Mouse (Mus musculus): ENCODE results near the gene Bub3.

Bub3 gene

DNA sequence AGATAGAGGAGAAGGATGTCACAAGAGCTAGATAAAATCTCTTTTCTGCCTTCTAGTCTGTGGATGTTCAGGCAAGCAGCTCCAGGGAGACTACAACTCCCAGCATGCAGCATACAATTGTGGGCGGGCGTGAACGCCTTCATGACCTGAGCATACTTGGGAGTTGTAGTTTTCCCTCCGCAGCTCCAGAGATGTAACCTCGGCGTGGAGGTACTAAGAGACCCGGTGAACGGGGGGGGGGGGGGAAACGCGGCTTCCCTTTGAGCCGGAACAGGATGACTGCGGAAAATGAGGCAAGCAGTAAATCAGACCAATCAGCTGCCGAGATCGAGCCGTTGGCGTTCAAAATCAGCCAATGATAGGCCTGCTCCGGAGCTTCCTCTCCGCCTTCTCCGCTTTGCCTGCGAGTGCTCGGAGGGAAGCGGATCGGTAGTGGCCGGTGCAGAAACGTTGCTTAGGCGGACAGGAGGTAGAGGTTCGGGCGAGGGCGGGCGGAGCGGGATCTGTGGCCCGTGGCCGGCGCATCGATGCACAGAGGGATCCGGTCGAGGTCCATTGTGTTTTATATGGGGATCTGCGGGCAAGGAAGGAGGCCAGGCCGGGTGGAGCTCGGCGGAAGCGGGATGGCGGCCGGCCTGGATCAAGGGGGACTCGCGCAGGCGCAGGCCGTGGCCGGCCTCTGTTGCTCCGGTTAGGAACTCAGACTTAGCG is at the start of gene Bub3:
Bub3 (plus strand) TSS at position 237 of the 711 bp plus-strand sequence.
- DNase-seq (ENCODE audit: extremely low spot score), result peak; percentile 91

DNA sequence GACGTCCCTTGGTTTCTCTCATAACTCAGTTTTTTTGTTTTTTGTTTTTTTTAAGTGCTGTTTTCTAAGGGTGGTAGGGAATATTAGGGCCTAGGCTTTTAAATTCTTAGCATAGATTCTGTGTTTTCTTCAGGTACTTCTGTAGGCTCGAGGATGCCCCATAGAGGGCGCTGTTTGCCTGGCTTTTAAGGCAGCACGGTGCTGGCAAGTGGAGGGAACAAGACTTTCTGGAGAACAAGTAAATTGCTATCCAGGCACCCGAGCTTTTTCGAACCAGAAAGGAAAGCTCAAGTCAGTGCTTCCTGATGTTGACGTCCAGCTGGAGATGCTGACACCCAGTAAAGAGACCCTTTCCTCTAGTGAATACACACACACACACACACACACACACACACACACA is 20.0 kb upstream of the Bub3 start:
- DNase-seq (ENCODE audit: extremely low spot score), result peak; percentile 84

DNA sequence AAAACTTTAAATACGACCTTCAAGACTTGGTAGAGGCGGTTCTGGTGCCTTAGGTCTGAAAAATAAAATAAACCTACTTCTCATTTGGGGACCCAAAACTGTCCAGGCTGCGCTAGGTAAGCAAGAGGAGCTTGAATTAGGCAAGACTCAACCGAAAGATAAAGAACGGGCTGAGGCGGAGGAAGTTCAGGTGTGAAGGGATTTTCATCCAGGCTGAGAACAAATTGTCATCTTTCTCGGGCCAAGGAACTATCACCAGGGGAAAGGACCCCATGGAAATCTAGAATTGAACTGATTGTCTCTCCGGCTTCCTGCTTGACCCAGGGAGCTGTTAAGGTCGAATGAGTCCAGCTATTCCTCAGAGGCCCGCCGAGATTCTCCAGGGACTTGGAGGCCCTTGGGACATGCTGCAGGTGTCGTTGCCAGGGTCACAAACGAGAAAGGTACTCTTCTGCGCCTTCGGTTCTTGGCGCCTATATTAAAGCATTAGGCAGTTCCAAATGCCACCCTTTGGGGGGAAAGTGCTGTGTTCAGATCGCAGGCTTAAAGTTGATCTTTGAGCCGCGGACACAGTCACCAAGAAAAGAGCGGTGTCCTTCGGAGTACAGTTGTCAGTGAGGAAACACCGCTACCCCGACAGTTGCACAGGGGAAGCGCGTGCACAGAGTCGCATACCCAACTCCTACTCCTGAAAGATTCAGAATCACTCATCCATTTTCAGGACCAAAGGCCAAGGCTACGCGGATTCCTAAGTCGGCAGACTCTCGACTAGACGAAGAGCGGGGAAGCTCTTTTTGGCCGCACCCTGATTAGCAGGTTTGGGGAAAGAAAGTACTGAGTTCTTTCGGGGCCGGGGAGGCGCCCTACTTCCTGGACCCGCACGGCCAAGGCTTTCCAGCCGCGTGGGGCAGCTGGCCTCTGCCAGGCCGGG is 18.6 kb upstream of the Bub3 start:
- peak; percentile 28 for DNase-seq (ENCODE audit: extremely low spot score)

GRCm38 (mm10) chr7:131542115-131542871 is 17.7 kb upstream of the Bub3 start, which contains the start of gene Hmx3:
Hmx3 (plus strand) TSS chr7:131542867.
- peak; percentile 79 for DNase-seq (ENCODE audit: extremely low spot score)

- peak; percentile 56 for DNase-seq (ENCODE audit: extremely low spot score)
Observed at GRCm38 (mm10) chr7:131542872-131543622, 17.0 kb upstream of the Bub3 start.

DNA sequence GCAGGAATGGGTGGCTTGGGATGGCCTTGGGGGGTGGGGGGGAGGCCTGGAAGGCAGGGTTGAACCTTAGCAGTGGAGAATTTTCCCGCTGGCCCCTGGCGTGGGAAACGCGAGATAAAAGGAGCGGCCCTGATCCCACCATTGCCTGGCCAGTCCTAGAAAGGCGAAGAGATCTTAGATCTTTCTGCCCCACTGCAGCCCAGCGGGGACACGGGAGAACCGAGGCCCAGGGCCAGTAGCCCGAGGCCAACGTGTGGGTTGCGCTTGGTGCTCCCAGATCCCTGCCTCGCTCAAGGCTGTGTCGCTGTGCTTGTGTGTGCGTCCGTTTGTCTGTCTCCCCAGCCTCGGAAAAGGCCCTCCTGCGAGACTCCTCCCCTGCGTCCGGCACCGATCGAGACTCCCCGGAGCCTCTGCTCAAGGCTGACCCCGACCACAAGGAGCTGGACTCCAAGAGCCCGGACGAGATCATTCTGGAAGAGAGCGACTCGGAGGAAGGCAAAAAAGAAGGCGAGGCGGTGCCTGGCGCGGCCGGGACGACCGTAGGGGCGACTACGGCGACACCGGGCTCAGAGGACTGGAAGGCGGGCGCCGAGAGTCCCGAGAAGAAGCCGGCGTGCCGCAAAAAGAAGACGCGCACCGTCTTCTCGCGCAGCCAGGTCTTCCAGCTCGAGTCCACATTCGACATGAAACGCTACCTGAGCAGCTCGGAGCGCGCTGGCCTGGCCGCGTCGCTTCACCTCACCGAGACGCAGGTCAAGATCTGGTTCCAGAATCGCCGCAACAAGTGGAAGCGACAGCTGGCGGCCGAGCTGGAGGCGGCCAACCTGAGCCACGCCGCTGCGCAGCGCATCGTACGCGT is 16.2 kb upstream of the Bub3 start:
- peak; percentile 65 for DNase-seq (ENCODE audit: extremely low spot score)

DNA sequence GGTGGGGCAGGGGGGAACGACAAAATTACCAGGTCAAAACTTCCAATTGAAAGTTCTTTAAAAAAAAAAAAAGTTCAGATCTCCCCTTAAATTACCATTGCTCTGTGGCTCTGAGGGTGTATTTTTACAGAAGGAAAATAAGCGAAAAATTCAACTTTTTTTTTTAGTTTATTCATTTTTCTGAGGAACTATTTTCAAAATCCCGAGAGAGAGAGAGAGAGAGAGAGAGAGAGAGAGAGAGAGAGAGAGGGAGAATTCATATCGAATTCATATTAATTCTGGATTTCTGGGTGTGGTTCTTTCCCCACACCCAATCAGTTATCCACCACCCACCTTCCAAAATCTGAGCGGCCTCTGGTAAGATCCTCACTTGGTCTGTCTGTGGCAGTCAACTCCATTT is 15.2 kb upstream of the Bub3 start:
- no peak for DNase-seq (ENCODE audit: extremely low spot score)

DNA sequence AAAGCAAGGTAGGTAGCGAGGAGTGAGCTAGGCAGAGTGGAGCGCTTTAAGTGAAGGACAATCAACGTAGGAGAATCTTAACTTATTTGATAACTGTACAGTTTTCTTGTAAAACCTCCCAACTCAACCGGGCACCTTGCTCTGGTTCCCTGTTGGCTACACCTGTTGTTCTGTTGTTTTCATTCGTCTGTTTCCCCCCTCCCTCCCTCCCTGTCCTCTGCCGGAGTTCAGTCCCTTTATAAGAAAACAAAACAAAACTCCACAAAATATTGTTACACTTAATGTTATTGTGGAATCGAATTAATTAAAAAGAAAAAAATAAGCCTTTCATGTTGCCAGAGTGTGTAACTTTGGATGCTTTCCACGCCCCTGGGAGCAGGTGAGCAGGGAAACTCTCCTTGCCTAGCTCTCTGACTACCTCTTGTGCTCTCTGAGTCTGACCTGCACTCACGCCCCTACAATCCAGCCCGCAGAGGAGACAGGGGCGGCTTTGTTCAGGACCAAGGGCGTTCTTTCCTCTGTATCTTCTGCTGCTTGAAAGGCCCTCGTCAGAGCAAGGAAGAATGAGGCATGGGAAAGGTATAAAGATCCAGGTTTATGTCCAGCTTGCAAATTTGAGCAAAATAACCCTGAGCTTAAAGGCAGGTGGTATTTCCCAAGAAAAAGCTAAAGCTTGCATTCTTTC is 14.2 kb upstream of the Bub3 start:
- DNase-seq (ENCODE audit: extremely low spot score), result peak; percentile 14

DNA sequence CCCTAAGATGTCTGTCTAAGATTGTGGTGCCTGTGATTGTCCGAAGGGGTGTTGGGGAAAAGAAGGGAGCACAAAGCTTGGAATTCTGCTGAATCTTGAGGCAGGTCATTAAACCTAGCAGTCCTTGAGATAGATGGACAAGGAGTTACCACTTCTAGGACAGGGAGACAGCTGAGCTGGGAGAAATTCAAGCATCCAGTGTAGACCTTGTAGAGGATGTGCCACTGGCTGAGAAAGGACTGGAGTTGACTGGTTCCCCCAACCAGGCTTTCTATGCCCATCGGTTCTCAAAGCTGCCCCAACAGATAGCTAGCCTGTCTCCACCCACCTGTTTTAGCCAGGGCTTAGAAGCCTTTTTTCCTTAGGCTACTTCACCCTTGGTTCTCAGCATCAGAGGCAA is 13.6 kb upstream of the Bub3 start:
- DNase-seq (ENCODE audit: extremely low spot score), result peak; percentile 27

DNA sequence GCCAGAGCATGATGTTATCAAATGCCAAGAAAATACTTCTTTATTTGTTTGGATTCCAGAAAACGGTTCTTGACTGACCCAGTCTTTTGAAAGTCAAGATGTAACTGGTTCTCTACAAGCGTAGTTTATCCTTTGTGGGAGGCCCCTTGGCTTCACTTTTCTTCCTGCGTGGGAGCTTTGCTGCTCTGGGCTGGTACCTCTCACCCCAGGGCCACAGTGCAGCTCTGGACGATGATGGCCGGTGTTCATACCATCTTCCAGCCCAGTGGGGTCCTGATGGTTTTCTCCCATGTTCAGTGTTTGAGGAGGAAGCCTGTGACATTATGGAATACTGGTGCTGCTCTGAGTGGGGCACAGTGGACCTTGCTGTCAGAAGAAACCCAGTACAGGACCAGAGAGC is 12.5 kb upstream of the Bub3 start:
- DNase-seq (ENCODE audit: extremely low spot score), result peak; percentile 8

- no peak for DNase-seq (ENCODE audit: extremely low spot score)
Observed at GRCm38 (mm10) chr7:131548473-131548872, 11.5 kb upstream of the Bub3 start, which contains the start of gene Hmx2. Hmx2 (plus strand) TSS chr7:131548773.

GRCm38 (mm10) chr7:131551471-131551870 is 8.6 kb upstream of the Bub3 start:
- no peak for DNase-seq (ENCODE audit: extremely low spot score)

DNA sequence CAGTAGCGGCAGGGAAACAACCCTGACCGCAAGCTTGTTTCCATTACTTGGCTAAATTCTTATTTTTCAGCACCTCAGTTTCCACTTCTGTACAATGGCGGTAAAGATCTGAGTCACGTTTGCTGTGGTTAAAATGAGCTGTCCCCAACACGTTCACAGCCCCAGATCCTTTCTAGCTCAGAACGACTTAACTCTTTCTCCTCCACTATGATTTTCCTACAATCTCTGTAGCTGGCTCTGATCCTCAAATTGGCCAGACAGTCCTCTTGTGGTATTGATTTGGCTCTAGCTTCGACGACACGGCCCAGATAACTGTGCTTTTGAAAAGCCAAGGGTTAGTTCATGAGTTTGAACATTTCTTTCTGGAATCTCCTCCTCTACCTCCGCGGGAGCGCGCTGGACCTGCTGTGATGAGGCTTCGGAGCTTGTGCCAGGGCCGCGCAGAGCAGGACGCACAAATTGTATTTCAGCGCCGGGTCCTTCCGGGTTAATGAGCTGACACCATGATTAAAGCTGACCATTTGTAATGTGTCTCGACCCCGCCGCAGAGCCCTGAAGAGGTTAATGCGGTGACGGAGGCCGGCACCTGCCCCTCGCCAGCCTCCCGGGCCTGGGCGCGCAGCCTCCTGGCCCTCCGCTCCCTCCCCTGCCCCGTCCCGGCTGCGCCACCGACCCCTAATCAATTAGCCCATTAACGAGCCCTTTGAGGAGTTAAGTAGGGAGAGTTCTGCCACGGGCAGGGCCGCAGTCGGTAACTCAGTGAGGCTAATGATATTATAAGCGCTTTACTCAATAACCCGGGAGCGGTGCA is 7.9 kb upstream of the Bub3 start:
- no peak for DNase-seq (ENCODE audit: extremely low spot score)

GRCm38 (mm10) chr7:131552781-131553180 is 7.2 kb upstream of the Bub3 start:
- no peak for DNase-seq (ENCODE audit: extremely low spot score)

DNA sequence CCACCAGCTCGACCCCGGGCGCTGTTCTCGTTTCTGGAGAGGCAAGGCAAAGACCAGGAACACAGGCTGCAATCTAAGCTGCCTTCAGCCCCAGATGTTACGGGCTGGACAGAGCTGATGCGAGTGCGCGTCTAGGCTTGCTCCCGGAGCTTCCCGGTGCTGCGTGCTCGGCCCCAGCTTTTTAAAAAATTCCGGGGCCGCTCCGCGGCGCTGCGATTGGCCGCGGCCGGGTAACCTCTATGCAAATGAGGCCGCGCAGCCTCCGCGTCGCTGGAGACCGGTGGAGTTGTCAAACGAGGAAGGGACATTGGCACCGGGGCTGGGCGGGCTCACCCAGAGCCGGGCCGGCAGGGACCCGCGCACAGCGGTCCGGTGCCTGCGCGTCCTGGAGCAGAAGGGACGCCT is 6.2 kb upstream of the Bub3 start:
- no peak for DNase-seq (ENCODE audit: extremely low spot score)

DNA sequence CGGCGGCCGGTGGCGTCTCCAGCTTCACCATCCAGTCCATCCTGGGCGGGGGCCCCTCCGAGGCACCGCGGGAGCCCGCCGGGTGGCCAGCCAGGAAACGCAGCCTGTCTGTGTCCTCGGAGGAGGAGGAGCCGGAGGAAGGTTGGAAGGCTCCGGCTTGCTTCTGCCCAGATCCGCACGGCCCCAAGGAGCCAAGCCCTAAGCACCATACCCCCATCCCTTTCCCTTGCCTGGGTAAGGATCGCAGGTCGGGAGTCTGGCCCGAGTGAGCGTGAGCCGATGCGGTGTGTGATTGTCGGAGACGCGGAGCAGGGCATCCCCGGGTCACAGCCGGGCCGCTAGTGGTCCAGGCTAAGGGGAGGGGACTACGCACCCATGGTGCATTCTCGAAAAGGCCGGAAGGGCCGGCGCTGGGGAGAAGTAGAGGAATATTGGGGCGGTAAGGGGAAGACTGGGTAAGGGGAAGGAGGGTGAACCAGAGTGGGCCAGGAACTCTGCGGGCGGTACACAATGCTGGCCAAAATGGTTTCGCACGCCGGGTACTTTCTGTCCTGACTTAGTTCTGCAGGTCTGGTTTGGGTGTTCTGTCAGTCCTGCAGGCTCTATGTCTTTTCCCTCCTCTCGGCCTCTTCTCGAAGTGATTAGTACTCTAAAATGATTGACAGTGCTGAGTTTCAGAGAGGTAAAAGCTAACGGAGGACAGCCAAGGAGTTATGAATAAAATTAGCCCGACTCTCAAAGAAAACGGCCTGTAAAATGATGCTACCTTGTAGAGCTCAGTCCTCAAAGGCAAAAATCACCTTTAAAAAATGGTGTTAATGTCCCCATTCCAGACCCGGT is 5.5 kb upstream of the Bub3 start:
- no peak for DNase-seq (ENCODE audit: extremely low spot score)

DNA sequence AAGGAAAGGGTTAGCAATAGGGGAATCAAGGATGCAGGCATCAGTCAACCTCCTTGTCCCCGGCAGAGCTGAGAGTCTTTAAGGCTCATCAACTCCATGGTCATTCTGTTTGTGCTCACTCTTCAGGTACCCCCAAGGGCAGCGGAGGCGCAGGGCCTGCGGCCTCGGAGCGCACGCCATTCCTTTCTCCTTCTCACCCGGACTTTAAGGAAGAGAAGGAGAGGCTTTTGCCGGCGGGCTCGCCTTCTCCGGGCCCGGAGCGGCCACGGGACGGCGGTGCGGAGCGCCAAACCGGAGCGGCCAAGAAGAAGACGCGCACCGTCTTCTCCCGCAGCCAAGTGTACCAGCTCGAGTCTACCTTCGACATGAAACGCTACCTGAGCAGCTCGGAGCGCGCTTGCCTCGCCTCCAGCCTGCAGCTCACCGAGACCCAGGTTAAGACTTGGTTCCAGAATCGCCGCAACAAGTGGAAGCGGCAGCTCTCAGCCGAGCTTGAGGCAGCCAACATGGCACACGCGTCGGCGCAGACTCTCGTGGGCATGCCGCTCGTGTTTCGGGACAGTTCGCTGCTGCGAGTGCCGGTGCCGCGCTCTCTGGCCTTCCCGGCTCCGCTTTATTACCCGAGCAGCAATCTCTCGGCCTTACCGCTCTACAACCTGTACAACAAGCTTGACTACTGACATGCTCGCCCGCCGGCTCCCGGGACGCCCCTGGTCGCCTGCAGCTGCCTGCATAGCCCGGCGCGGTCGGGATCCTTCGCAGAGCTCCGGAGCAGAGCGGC is 4.5 kb upstream of the Bub3 start:
- no peak for DNase-seq (ENCODE audit: extremely low spot score)
